Mouse (Mus musculus) cerebellum, adult 2 months (tissue): ENCODE results near the gene Ercc4.
A peak's percentile ranks its signal among the peaks of the same experiment; 100 is the strongest.

ENCODE experiments used
- CTCF ChIP-seq: fragments of 200-500 bp; IDR thresholded peaks from 2 replicates; pipeline ENCODE4 v1.5.1; 2011; ENCODE audit warnings: low read depth, mild to moderate bottlenecking, control low read depth, low read length, moderate library complexity, borderline replicate concordance; ENCODE audit not compliant: insufficient read depth
- POLR2A ChIP-seq: fragments of 200-500 bp; IDR thresholded peaks from 2 replicates; pipeline ENCODE4 v1.6.1; 2011; ENCODE audit warnings: low read length, control low read depth, borderline replicate concordance; ENCODE audit not compliant: insufficient read depth

GRCm38 (mm10) chr16:13159927-13160644 is 50.6 kb downstream of the Ercc4 start:
- TF ChIP-seq CTCF (peak; percentile 97), POLR2A (no peak)
